Mouse (Mus musculus): ENCODE results near the gene Rtl6. TPM values are rescaled to one million over a fixed set of nuclear protein-coding genes. Genes with fewer than 3 reads are reported as not detected.
A peak's percentile ranks its signal among the peaks of the same experiment; 100 is the strongest.

Gene Rtl6
- polyA plus RNA-seq, 1 experiment, result 18.8 TPM

GRCm38 (mm10) chr15:84577019-84577418, 19.4 kb upstream of the Rtl6 start:
- under 1% methylated on average over 4 of the region's 4 CpGs for WGBS
- no peak for TF ChIP-seq POLR2A (IDR thresholded peaks at IDR 0.05; ENCODE audit: control insufficient read depth, extremely low read depth, insufficient read depth, low read length, poor library complexity)
- TF ChIP-seq CTCF (IDR thresholded peaks at IDR 0.05; ENCODE audit: borderline replicate concordance, control insufficient read depth, extremely low read depth, insufficient read depth, low read length, poor library complexity), result no peak
- peak; percentile 77 for DNase-seq
- Histone ChIP-seq H3K36me3 (ENCODE audit: control insufficient read depth, insufficient read depth, low read length) (no peaks in the 10 kb centered on the region), H3K4me1 (replicated peaks; ENCODE audit: control insufficient read depth, insufficient read depth, low read length) (peaks cover 14% of the 10 kb centered on the region), H3K27me3 (ENCODE audit: control insufficient read depth, insufficient read depth, low read length) (no peaks in the 10 kb centered on the region), H3K27ac (ENCODE audit: control insufficient read depth, insufficient read depth, low read length) (peak overlapping the region; percentile 76), H3K4me3 (ENCODE audit: control insufficient read depth, insufficient read depth, low read length) (no peak overlapping the region)

GRCm38 (mm10) chr15:84566568-84567110, 9.0 kb upstream of the Rtl6 start:
- Histone ChIP-seq H3K27me3 (ENCODE audit: control insufficient read depth, insufficient read depth, low read length) (no peaks in the 10 kb centered on the region), H3K4me1 (replicated peaks; ENCODE audit: control insufficient read depth, insufficient read depth, low read length) (no peaks in the 10 kb centered on the region), H3K36me3 (ENCODE audit: control insufficient read depth, insufficient read depth, low read length) (no peaks in the 10 kb centered on the region), H3K27ac (ENCODE audit: control insufficient read depth, insufficient read depth, low read length) (peak overlapping the region; percentile 20; the same call in 1 of the 2 replicates), H3K4me3 (ENCODE audit: control insufficient read depth, insufficient read depth, low read length) (no peak overlapping the region)
- DNase-seq, result no peak
- 88% methylated on average over 17 of the region's 17 CpGs for WGBS
- TF ChIP-seq CTCF (IDR thresholded peaks at IDR 0.05; ENCODE audit: borderline replicate concordance, control insufficient read depth, extremely low read depth, insufficient read depth, low read length, poor library complexity), result no peak

GRCm38 (mm10) chr15:84561501-84561900, 3.9 kb upstream of the Rtl6 start:
- Histone ChIP-seq H3K27me3 (ENCODE audit: control insufficient read depth, insufficient read depth, low read length) (no peaks in the 10 kb centered on the region), H3K36me3 (ENCODE audit: control insufficient read depth, insufficient read depth, low read length) (no peaks in the 10 kb centered on the region), H3K4me1 (replicated peaks; ENCODE audit: control insufficient read depth, insufficient read depth, low read length) (peaks cover 8% of the 10 kb centered on the region), H3K4me3 (ENCODE audit: control insufficient read depth, insufficient read depth, low read length) (no peak overlapping the region), H3K27ac (ENCODE audit: control insufficient read depth, insufficient read depth, low read length) (no peak overlapping the region)
- TF ChIP-seq POLR2A (IDR thresholded peaks at IDR 0.05; ENCODE audit: control insufficient read depth, extremely low read depth, insufficient read depth, low read length, poor library complexity), result no peak
- no peak for TF ChIP-seq CTCF (IDR thresholded peaks at IDR 0.05; ENCODE audit: borderline replicate concordance, control insufficient read depth, extremely low read depth, insufficient read depth, low read length, poor library complexity)
- no peak for DNase-seq
- WGBS, result 93% methylated on average over 2 of the region's 2 CpGs

GRCm38 (mm10) chr15:84556674-84557073, 949 bp downstream of the Rtl6 start:
- WGBS, result over 99% methylated on average over 17 of the region's 17 CpGs
- 0 out of 2 replicates have a peak overlapping the region, but pooled peaks have one; percentile 81 for H3K4me3 ChIP-seq (ENCODE audit: control insufficient read depth, insufficient read depth, low read length)
- no peak for TF ChIP-seq POLR2A (IDR thresholded peaks at IDR 0.05; ENCODE audit: control insufficient read depth, extremely low read depth, insufficient read depth, low read length, poor library complexity)
- TF ChIP-seq CTCF (IDR thresholded peaks at IDR 0.05; ENCODE audit: borderline replicate concordance, control insufficient read depth, extremely low read depth, insufficient read depth, low read length, poor library complexity), result no peak
- DNase-seq, result no peak
- H3K36me3 ChIP-seq (ENCODE audit: control insufficient read depth, insufficient read depth, low read length), result no peaks in the 10 kb centered on the region
- peaks cover 8% of the 10 kb centered on the region for H3K4me1 ChIP-seq (replicated peaks; ENCODE audit: control insufficient read depth, insufficient read depth, low read length)
- no peaks in the 10 kb centered on the region for H3K27me3 ChIP-seq (ENCODE audit: control insufficient read depth, insufficient read depth, low read length)
- H3K27ac ChIP-seq (ENCODE audit: control insufficient read depth, insufficient read depth, low read length), result no peak overlapping the region

GRCm38 (mm10) chr15:84551065-84551464, 6.6 kb downstream of the Rtl6 start:
- 22% methylated on average over 4 of the region's 4 CpGs for WGBS
- TF ChIP-seq CTCF (IDR thresholded peaks at IDR 0.05; ENCODE audit: borderline replicate concordance, control insufficient read depth, extremely low read depth, insufficient read depth, low read length, poor library complexity) (no peak), POLR2A (IDR thresholded peaks at IDR 0.05; ENCODE audit: control insufficient read depth, extremely low read depth, insufficient read depth, low read length, poor library complexity) (no peak)
- no peak for DNase-seq
- no peak overlapping the region for H3K27ac ChIP-seq (ENCODE audit: control insufficient read depth, insufficient read depth, low read length)
- no peaks in the 10 kb centered on the region for H3K4me1 ChIP-seq (replicated peaks; ENCODE audit: control insufficient read depth, insufficient read depth, low read length)
- H3K27me3 ChIP-seq (ENCODE audit: control insufficient read depth, insufficient read depth, low read length), result no peaks in the 10 kb centered on the region
- H3K36me3 ChIP-seq (ENCODE audit: control insufficient read depth, insufficient read depth, low read length), result no peaks in the 10 kb centered on the region
- H3K4me3 ChIP-seq (ENCODE audit: control insufficient read depth, insufficient read depth, low read length), result no peak overlapping the region

GRCm38 (mm10) chr15:84549291-84549797, 8.3 kb downstream of the Rtl6 start:
- H3K4me3 ChIP-seq (ENCODE audit: control insufficient read depth, insufficient read depth, low read length), result no peak overlapping the region
- H3K36me3 ChIP-seq (ENCODE audit: control insufficient read depth, insufficient read depth, low read length), result no peaks in the 10 kb centered on the region
- TF ChIP-seq POLR2A (IDR thresholded peaks at IDR 0.05; ENCODE audit: control insufficient read depth, extremely low read depth, insufficient read depth, low read length, poor library complexity) (no peak), CTCF (IDR thresholded peaks at IDR 0.05; ENCODE audit: borderline replicate concordance, control insufficient read depth, extremely low read depth, insufficient read depth, low read length, poor library complexity) (no peak)
- WGBS, result 59% methylated on average over 6 of the region's 6 CpGs
- no peak overlapping the region for H3K27ac ChIP-seq (ENCODE audit: control insufficient read depth, insufficient read depth, low read length)
- H3K4me1 ChIP-seq (replicated peaks; ENCODE audit: control insufficient read depth, insufficient read depth, low read length), result no peaks in the 10 kb centered on the region
- H3K27me3 ChIP-seq (ENCODE audit: control insufficient read depth, insufficient read depth, low read length), result no peaks in the 10 kb centered on the region
- DNase-seq, result no peak

GRCm38 (mm10) chr15:84546028-84546427, 11.6 kb downstream of the Rtl6 start:
- DNase-seq, result no peak
- Histone ChIP-seq H3K27ac (ENCODE audit: control insufficient read depth, insufficient read depth, low read length) (no peak overlapping the region), H3K4me3 (ENCODE audit: control insufficient read depth, insufficient read depth, low read length) (no peak overlapping the region), H3K36me3 (ENCODE audit: control insufficient read depth, insufficient read depth, low read length) (no peaks in the 10 kb centered on the region), H3K27me3 (ENCODE audit: control insufficient read depth, insufficient read depth, low read length) (no peaks in the 10 kb centered on the region), H3K4me1 (replicated peaks; ENCODE audit: control insufficient read depth, insufficient read depth, low read length) (no peaks in the 10 kb centered on the region)
- TF ChIP-seq CTCF (IDR thresholded peaks at IDR 0.05; ENCODE audit: borderline replicate concordance, control insufficient read depth, extremely low read depth, insufficient read depth, low read length, poor library complexity) (no peak), POLR2A (IDR thresholded peaks at IDR 0.05; ENCODE audit: control insufficient read depth, extremely low read depth, insufficient read depth, low read length, poor library complexity) (no peak)
- WGBS, result 47% methylated on average over 3 of the region's 3 CpGs
